Mouse (Mus musculus) G1E (cell line): ENCODE measurements at regions not wholly inside any gene's neighbourhood (a gene's known extent, or its start where the extent isn't known, plus 50 kb on each side); places are given as distances from the start of the nearest gene placed in this dataset.

ENCODE experiments used
- CTCF ChIP-seq: IDR thresholded peaks from 2 replicates; pipeline ENCODE4 v1.5.1; 2012; ENCODE audit warnings: low read depth, low read length, inconsistent platforms, mixed read lengths
- GATA1 ChIP-seq: IDR thresholded peaks from 2 replicates; pipeline ENCODE4 v1.6.1; 2012; ENCODE audit warnings: borderline replicate concordance, low read length, inconsistent platforms, mixed read lengths
- GATA2 ChIP-seq: IDR thresholded peaks from 2 replicates; pipeline ENCODE4 v1.6.1; 2012; ENCODE audit warnings: low read depth, low read length, inconsistent platforms, borderline replicate concordance
- POLR2AphosphoS5 ChIP-seq: IDR thresholded peaks from 2 replicates; pipeline ENCODE4 v1.6.1; 2012; ENCODE audit warnings: low read depth, low read length, inconsistent platforms; ENCODE audit not compliant: insufficient replicate concordance
- TAL1 ChIP-seq: conservative IDR thresholded peaks from 2 replicates; pipeline ENCODE4 v1.6.1; 2012; ENCODE audit warnings: low read depth, low read length, inconsistent platforms, mixed read lengths

- TF ChIP-seq POLR2AphosphoS5, result no peak
- TF ChIP-seq CTCF, result no peak
- TF ChIP-seq GATA1, result no peak
- no peak for TF ChIP-seq GATA2
- TF ChIP-seq TAL1, result no peak
These were observed 54.7 kb upstream of the Commd3 start for GRCm38 (mm10) chr2:18617520-18617919.
